Mouse (Mus musculus): ENCODE measurements around the gene Lhcgr. TPM values are rescaled to one million over a fixed set of nuclear protein-coding genes. Genes with fewer than 3 reads are reported as not detected.
A peak's percentile ranks its signal among the peaks of the same experiment; 100 is the strongest.

Lhcgr gene
- polyA plus RNA-seq, 1 experiment, result 1.2 TPM

DNA sequence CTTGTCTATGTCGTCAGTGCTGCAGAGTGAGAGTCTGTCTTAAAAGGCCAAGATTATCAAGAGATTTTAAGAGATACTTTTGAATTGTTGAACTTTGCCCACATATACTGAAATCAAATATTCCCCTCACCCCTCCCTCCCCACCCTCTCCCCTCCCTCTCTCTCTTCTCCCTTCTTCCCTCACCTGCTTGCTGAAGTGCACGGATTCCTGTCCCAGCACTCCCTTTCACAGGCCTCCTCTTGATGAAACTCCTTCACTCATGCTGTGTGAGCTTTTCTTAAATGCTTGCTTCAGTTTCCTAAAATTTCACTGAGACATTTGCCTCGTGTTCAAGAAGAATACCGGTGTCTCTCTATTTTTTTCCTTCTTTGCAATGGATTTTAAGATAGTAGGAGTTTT is 88.7 kb downstream of the Lhcgr start:
- DNase-seq (ENCODE audit: low read depth), result no peak
- TF ChIP-seq POLR2A (IDR thresholded peaks at IDR 0.05; ENCODE audit: borderline replicate concordance, extremely low read depth, insufficient read depth, insufficient read length, poor library complexity, severe bottlenecking), result no peak
- no peak for TF ChIP-seq CTCF (IDR thresholded peaks at IDR 0.05; ENCODE audit: borderline replicate concordance, extremely low read depth, insufficient read depth, insufficient read length)

DNA sequence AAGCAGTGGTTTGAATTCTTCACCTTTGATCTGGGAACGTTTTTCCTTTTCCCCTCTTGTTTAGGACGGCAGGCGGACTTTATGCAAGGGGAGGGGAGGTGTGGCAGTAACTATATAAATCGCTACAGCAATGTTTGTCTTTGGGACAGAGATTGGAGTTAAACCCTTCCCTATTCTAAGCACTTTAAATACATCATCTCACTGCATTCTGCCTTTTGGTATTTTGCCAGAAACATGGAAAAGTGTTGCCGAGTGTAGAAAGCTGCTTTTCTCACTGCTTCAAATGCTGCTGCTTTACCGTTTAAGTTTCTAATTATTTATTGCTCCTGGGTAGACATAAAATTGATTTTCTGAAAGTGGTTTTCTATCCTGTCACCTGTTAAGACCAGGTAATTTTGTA is 89.4 kb downstream of the Lhcgr start:
- TF ChIP-seq POLR2A (IDR thresholded peaks at IDR 0.05; ENCODE audit: borderline replicate concordance, extremely low read depth, insufficient read depth, insufficient read length, poor library complexity, severe bottlenecking), result no peak
- TF ChIP-seq CTCF (IDR thresholded peaks at IDR 0.05; ENCODE audit: borderline replicate concordance, extremely low read depth, insufficient read depth, insufficient read length), result no peak
- peak; percentile 64 for DNase-seq (ENCODE audit: low read depth)

DNA sequence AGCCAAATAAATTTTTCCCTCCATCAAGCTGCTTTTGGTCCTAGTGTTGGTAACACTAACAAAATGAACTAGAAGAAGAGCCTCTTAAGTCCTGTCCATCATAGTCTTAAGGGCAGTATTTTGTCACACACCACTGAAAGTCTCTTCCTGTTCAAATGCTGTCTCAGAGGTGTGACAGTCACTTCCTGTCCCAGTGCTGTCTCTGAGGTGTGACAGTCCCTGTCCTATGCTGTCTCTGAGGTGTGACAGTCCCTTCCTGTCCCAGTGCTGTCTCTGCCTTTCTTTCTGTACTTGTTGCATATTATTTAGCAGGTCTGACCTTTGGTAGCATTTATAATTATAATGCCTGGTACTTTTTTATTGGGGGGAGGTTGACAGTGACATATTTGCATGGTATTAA is 90.9 kb downstream of the Lhcgr start:
- no peak for DNase-seq (ENCODE audit: low read depth)
- TF ChIP-seq POLR2A (IDR thresholded peaks at IDR 0.05; ENCODE audit: borderline replicate concordance, extremely low read depth, insufficient read depth, insufficient read length, poor library complexity, severe bottlenecking), result no peak
- no peak for TF ChIP-seq CTCF (IDR thresholded peaks at IDR 0.05; ENCODE audit: borderline replicate concordance, extremely low read depth, insufficient read depth, insufficient read length)

DNA sequence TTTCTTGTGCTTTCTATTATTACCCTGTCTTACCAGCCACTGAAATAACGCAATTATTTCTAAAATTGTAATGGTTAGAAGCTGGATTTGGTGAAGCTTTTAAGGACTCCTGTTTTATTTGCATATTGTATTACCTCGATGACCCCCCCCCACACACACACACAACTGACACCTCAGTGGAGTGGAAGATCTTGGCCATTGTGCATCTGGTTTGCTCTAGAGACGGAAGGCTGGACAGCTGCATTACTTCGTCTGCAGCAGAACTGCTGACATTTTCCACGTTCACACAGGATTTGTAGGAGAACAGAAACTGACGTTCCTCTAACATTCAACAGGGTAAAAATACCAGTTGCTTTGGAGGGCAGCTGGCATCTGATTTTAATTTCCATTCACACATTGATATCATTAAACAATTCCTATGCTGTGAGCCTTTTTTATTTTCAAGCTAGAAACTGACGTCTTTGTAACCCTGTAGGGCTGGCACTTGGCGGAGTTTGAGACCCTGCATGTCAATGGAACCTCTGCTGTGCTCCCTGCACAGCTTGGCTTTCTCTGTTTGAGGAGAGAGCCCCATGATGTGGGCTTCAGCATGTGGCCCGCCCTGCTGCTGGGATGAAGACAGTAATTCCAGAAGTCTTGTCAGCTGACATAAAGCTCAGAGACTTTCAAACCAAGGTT is 95.0 kb downstream of the Lhcgr start:
- TF ChIP-seq CTCF (IDR thresholded peaks at IDR 0.05; ENCODE audit: borderline replicate concordance, extremely low read depth, insufficient read depth, insufficient read length) (no peak), POLR2A (IDR thresholded peaks at IDR 0.05; ENCODE audit: borderline replicate concordance, extremely low read depth, insufficient read depth, insufficient read length, poor library complexity, severe bottlenecking) (no peak)
- peak; percentile 69 for DNase-seq (ENCODE audit: low read depth)

DNA sequence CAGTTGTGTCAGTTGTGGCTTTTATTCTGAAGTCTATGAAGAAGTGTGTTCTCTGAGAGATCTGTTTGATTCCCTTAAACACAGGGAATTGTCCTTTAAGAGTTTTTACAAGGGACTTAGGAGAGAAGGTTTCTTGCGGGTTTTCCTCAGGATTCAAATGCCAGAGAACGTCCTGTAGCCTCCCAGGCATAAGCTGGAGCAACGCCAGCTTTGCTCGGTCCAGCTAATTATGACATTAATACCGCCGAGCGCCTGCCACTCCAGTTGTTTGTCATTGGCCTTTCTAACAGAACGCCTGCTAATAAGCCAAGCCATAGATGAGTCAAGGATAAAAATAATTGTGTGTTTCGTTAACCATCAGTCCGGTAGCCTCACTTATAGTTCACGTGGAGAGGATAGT is 103.6 kb downstream of the Lhcgr start:
- DNase-seq (ENCODE audit: low read depth), result peak; percentile 61
- TF ChIP-seq POLR2A (IDR thresholded peaks at IDR 0.05; ENCODE audit: borderline replicate concordance, extremely low read depth, insufficient read depth, insufficient read length, poor library complexity, severe bottlenecking) (no peak), CTCF (IDR thresholded peaks at IDR 0.05; ENCODE audit: borderline replicate concordance, extremely low read depth, insufficient read depth, insufficient read length) (no peak)

DNA sequence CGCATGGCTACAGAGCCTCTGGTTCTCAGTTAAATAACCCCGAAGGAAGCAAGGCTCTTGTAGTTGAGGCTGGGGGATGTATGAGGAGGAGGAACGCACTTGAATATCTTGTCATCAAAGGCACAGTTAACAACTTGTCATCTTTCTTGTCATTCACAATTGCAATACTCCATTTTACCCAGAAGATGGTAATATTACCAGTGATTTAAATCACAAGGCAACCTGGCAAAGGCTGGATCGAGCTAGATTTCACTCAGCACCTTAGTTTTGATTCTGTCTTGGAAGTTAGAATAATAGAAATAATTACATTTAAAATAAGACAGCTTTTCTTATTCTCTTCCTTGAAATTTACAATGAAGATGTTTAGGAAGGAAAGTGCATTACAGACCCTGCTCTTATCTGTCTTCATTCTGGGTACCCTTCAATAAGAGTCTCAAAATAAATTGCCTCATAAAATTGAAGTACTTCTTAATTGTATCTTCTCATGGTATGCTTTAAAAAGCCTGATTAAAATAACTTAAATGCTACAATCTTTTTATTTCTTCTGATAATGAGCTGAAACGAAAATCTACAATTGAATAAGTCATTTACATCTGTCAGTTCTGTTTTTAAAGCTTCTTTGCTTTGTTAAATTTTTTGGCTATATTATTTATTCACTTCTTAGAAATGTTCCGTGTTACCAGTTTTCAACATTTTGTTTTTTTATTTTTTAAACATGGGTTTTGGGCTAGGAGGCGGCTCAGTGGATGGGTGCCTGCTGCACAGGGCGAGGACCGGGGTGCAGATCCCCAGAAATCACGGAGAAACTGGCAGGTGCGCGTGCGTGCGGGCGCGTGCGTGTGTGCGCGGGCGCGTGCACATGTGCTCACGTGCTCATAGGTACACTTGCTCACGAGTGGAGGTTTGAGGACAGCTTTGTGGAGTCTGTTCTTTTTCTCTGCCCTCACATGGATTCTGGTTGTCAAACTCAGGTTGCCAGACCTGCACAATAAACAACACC is 116.2 kb downstream of the Lhcgr start:
- TF ChIP-seq POLR2A (IDR thresholded peaks at IDR 0.05; ENCODE audit: borderline replicate concordance, extremely low read depth, insufficient read depth, insufficient read length, poor library complexity, severe bottlenecking) (no peak), CTCF (IDR thresholded peaks at IDR 0.05; ENCODE audit: borderline replicate concordance, extremely low read depth, insufficient read depth, insufficient read length) (no peak)
- peak; percentile 66 for DNase-seq (ENCODE audit: low read depth)

DNA sequence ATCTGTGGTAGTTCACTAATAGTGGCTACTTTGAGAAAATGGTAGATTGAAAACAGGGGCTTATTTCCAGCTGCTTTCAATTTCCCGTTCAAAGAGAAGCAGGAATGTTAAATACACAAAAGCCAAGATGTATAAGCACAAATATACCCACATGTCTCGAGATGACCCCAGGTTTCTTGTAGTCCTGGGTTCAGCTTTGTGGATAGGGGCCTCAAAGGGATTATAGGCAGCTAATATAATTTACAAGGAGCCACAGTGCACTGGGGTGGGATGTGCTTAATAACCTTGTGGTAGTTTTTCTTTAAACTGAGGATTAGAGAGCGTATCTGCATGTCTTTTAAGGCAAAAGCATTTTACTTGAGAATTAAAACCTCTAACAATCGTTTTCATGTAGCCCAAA is 121.0 kb downstream of the Lhcgr start:
- no peak for TF ChIP-seq CTCF (IDR thresholded peaks at IDR 0.05; ENCODE audit: borderline replicate concordance, extremely low read depth, insufficient read depth, insufficient read length)
- no peak for DNase-seq (ENCODE audit: low read depth)

DNA sequence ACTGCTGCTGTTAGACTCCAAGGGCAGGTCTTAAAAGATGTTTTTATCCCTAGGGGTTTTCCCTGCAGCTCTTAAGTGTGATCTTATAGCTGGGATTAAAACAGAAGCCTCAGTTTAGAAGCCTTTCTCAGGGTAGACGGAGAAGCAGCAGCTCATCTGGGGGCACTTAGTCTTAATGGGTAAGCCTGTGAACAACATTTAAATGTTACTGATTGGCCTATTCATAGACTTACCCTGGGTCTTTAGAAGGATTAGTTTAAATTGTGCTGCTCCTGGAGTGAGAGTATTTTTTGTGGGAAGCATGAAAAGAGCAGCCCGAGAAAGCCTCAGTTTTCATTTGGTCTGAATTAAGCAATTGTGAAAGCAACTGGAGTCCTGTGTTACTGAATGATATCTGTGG is 121.9 kb downstream of the Lhcgr start:
- DNase-seq (ENCODE audit: low read depth), result peak; percentile 76
- TF ChIP-seq POLR2A (IDR thresholded peaks at IDR 0.05; ENCODE audit: borderline replicate concordance, extremely low read depth, insufficient read depth, insufficient read length, poor library complexity, severe bottlenecking) (no peak), CTCF (IDR thresholded peaks at IDR 0.05; ENCODE audit: borderline replicate concordance, extremely low read depth, insufficient read depth, insufficient read length) (no peak)

DNA sequence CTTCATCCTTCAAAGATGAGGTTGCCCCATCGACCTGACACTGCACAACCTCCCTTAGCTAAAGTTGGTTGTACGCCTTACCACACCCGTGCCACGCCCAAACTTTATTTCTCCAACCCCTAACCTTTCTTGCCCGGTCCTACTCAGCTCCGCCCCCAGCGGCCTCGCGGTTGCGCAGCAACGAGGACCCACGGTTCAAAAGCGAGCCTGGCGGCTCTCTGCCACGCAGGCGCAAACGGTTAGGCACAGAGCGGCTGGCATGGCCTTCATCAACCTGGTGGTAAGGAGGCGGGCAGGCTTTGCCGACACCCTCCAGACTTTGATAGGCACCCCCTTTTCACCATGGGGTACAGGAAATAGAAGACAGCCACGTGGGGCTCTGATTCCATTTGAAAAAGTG is 123.3 kb downstream of the Lhcgr start, which contains the start of gene Gtf2a1l:
Gene Gtf2a1l (plus strand): TSS at position 209 of the 400 bp plus-strand sequence.
- peak; percentile 58 for DNase-seq (ENCODE audit: low read depth)
- no peak for TF ChIP-seq POLR2A (IDR thresholded peaks at IDR 0.05; ENCODE audit: borderline replicate concordance, extremely low read depth, insufficient read depth, insufficient read length, poor library complexity, severe bottlenecking)
- TF ChIP-seq CTCF (IDR thresholded peaks at IDR 0.05; ENCODE audit: borderline replicate concordance, extremely low read depth, insufficient read depth, insufficient read length), result 0 out of 2 replicates have a peak, but pooled peaks have one; percentile 13

Other genes starting within 250 kb of the Lhcgr start
- 6.0 and 10.0 TPM in 2 replicates for gene Ston1, start 194.3 kb downstream of the Lhcgr start, polyA plus RNA-seq (2012; rRNA removed)
- 0.15 and 0.16 TPM in 2 replicates for gene Gtf2a1l, start 123.3 kb downstream of the Lhcgr start, polyA plus RNA-seq (2012; rRNA removed)

Measured in brain, embryonic 14.5 days (tissue).